Mouse (Mus musculus): ENCODE measurements around the gene Olfr619. TPM values are rescaled to one million over a fixed set of nuclear protein-coding genes. Genes with fewer than 3 reads are reported as not detected.

Olfr619 gene
- polyA plus RNA-seq (2014; fragmentation: Nextera tagmentation; extraction: Ambion mirVana) = not detected in 2 replicates

DNA sequence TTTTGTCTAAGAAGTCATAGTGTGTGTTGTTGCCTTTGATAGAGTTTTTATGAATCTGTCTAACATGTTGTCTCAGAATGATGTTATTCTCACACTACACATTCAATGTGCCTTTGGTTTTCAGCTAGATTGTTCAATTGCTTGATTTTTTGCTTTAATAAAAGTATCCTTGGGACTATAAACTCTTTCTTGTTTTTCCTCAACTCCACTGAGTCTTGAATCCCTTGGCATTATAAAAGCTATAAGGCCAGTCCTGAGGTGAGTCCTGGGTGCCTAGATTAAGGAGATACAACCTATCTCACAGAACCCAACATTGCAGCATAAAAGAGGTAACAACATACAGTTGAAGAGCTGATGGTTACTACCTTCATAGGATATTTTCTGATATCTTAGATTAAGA, at the start of gene Olfr619:
TSS of gene Olfr619 (plus strand) at position 301 of the 400 bp plus-strand sequence.
- no peak for ATAC-seq (ENCODE audit: insufficient number of reproducible peaks, insufficient read depth, low FRiP score, low read depth)
- H3K36me3 ChIP-seq (ENCODE audit: control insufficient read depth, insufficient read depth, low read length) = no peaks in the 10 kb centered on the region

DNA sequence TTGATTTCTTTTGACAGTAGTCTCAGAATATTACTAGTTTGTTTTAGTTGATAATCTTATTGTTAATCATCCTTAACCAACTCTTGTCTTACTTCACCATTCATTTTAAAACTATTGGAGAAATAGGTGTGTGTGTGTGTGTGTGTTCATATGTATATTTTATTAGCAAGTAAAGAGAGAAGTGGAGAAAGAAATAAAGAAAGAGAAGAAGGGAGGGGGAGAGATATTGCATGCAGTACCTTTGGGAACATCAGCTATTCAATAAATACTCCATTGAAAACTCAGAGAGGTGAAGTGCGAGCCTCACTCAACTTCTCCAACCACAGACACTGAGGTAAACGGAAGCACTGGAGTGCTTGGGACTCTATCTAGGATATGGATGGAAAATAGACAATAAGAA, 44.6 kb upstream of the Olfr619 start, which contains the start of gene Olfr615:
TSS of gene Olfr615 (plus strand) at position 301 of the 400 bp plus-strand sequence.
- 74% methylated on average over 2 of the region's 2 CpGs for WGBS
- H3K4me3 ChIP-seq (ENCODE audit: control insufficient read depth in 1 of 2, insufficient read depth in 1 of 2, low read depth in 1 of 2, low read length in 2 of 2) = no peak within 1 kb of the TSS
- no peak for ATAC-seq (ENCODE audit: insufficient number of reproducible peaks, insufficient read depth, low FRiP score, low read depth)
- H3K9ac ChIP-seq (ENCODE audit: low read length) = no peak within 1 kb of the TSS
- H3K36me3 ChIP-seq (ENCODE audit: control insufficient read depth, insufficient read depth, low read length) = no peaks in the 10 kb centered on the region
- no peaks in the 10 kb centered on the region for H3K4me1 ChIP-seq (ENCODE audit: control insufficient read depth in 2 of 2, insufficient read depth in 2 of 2, low read length in 2 of 2)
- no peak within 1 kb of the TSS for H3K27ac ChIP-seq (replicated peaks in 1 of 2; ENCODE audit: control insufficient read depth in 1 of 2, insufficient read depth in 1 of 2, low read depth in 2 of 2, low read length in 2 of 2)
- H3K9me3 ChIP-seq (ENCODE audit: control insufficient read depth, low read length) = no peaks in the 10 kb centered on the region
- no peak within 1 kb of the TSS for H3K4me2 ChIP-seq (ENCODE audit: low read length)
- no peaks in the 10 kb centered on the region for H3K27me3 ChIP-seq (ENCODE audit: control insufficient read depth, insufficient read depth, low read length)

More for the DNA sequence above, at the start of gene Olfr619:
- no peak within 1 kb of the TSS for H3K27ac ChIP-seq (replicated peaks in 1 of 2; ENCODE audit: control insufficient read depth in 1 of 2, insufficient read depth in 1 of 2, low read depth in 2 of 2, low read length in 2 of 2)
- H3K9ac ChIP-seq (ENCODE audit: low read length) = no peak within 1 kb of the TSS
- H3K4me1 ChIP-seq (ENCODE audit: control insufficient read depth in 2 of 2, insufficient read depth in 2 of 2, low read length in 2 of 2) = no peaks in the 10 kb centered on the region
- no peaks in the 10 kb centered on the region for H3K27me3 ChIP-seq (ENCODE audit: control insufficient read depth, insufficient read depth, low read length)
- no peak within 1 kb of the TSS for H3K4me2 ChIP-seq (ENCODE audit: low read length)
- no peaks in the 10 kb centered on the region for H3K9me3 ChIP-seq (ENCODE audit: control insufficient read depth, low read length)
- no peak within 1 kb of the TSS for H3K4me3 ChIP-seq (ENCODE audit: control insufficient read depth in 1 of 2, insufficient read depth in 1 of 2, low read depth in 1 of 2, low read length in 2 of 2)

DNA sequence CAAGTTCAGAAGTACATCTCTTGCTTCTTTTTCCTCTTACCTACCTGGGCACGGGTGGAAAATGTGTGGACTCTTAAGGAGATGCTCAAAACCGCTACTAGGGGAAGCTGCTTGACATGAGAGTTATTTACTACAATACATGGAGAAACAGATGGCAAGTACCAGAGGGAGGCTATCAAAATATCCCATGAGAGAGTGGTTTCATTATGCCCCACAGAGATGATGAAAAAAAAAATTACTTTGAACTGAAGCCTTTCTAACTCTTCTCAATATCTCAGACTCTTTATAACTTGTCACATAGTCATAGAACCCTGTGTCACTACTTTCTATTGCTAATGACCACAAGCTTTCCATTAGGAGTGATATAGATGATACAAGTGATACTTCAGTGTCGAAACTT, 31.3 kb upstream of the Olfr619 start, which contains the start of gene Olfr616:
TSS of gene Olfr616 (minus strand) at position 101 of the 400 bp plus-strand sequence.
- Histone ChIP-seq H3K36me3 (ENCODE audit: control insufficient read depth, insufficient read depth, low read length) (no peaks in the 10 kb centered on the region), H3K4me2 (ENCODE audit: low read length) (no peak within 1 kb of the TSS), H3K9me3 (ENCODE audit: control insufficient read depth, low read length) (no peaks in the 10 kb centered on the region), H3K4me1 (ENCODE audit: control insufficient read depth in 2 of 2, insufficient read depth in 2 of 2, low read length in 2 of 2) (no peaks in the 10 kb centered on the region), H3K9ac (ENCODE audit: low read length) (no peak within 1 kb of the TSS), H3K4me3 (ENCODE audit: control insufficient read depth in 1 of 2, insufficient read depth in 1 of 2, low read depth in 1 of 2, low read length in 2 of 2) (no peak within 1 kb of the TSS), H3K27me3 (ENCODE audit: control insufficient read depth, insufficient read depth, low read length) (no peaks in the 10 kb centered on the region), H3K27ac (replicated peaks in 1 of 2; ENCODE audit: control insufficient read depth in 1 of 2, insufficient read depth in 1 of 2, low read depth in 2 of 2, low read length in 2 of 2) (no peak within 1 kb of the TSS)
- ATAC-seq (ENCODE audit: insufficient number of reproducible peaks, insufficient read depth, low FRiP score, low read depth) = no peak
- WGBS = 77% methylated on average over 3 of the region's 3 CpGs

DNA sequence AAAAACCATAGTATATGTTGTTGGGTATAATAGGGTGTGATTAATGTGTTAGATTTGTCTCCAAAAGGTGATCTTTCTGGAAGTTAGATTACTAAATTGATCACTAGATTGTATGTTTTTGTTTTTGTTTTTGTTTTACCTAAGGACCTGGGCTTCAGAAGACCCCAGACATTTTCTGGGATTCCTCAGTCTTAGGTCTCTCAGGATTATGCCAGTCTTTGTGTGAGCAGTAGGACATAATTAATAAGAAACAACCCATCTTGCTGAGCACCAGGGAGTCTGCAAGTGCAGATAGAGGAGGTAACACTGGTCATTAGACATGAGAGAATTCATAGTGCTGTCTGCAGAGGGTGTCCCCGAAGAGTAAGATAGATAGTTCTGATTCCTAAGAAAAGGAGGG, 27.6 kb upstream of the Olfr619 start, which contains the start of gene Olfr617:
TSS of gene Olfr617 (plus strand) at position 301 of the 400 bp plus-strand sequence.
- Histone ChIP-seq H3K9me3 (ENCODE audit: control insufficient read depth, low read length) (no peaks in the 10 kb centered on the region), H3K27me3 (ENCODE audit: control insufficient read depth, insufficient read depth, low read length) (no peaks in the 10 kb centered on the region), H3K4me1 (ENCODE audit: control insufficient read depth in 2 of 2, insufficient read depth in 2 of 2, low read length in 2 of 2) (no peaks in the 10 kb centered on the region), H3K4me2 (ENCODE audit: low read length) (no peak within 1 kb of the TSS), H3K9ac (ENCODE audit: low read length) (no peak within 1 kb of the TSS), H3K27ac (replicated peaks in 1 of 2; ENCODE audit: control insufficient read depth in 1 of 2, insufficient read depth in 1 of 2, low read depth in 2 of 2, low read length in 2 of 2) (no peak within 1 kb of the TSS), H3K4me3 (ENCODE audit: control insufficient read depth in 1 of 2, insufficient read depth in 1 of 2, low read depth in 1 of 2, low read length in 2 of 2) (no peak within 1 kb of the TSS), H3K36me3 (ENCODE audit: control insufficient read depth, insufficient read depth, low read length) (no peaks in the 10 kb centered on the region)
- no peak for ATAC-seq (ENCODE audit: insufficient number of reproducible peaks, insufficient read depth, low FRiP score, low read depth)
- WGBS = 82% methylated on average over 1 of the region's 1 CpGs

DNA sequence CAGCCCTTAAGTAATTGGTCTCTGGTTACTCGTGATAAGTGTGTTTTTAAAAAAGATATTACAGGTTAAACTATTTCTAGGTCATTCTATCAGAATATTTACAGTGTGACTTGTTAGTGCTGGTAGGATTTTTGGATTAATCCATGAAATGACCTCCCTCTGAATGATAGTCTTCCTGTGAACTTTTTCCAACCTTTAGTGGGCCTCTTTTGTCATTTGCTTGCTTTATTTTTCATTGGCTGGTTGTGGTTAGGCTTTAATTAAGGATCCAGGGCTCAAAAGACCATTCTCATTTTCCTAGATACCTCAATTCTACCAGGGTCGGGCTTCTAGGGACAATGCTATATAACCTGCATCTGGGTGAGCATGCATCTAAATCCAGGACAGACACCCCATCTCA, 10.6 kb upstream of the Olfr619 start, which contains the start of gene Olfr618:
TSS of gene Olfr618 (plus strand) at position 301 of the 400 bp plus-strand sequence.
- ATAC-seq (ENCODE audit: insufficient number of reproducible peaks, insufficient read depth, low FRiP score, low read depth) = no peak
- WGBS = 43% methylated on average over 2 of the region's 2 CpGs
- H3K4me3 ChIP-seq (ENCODE audit: control insufficient read depth in 1 of 2, insufficient read depth in 1 of 2, low read depth in 1 of 2, low read length in 2 of 2) = no peak within 1 kb of the TSS
- no peak within 1 kb of the TSS for H3K9ac ChIP-seq (ENCODE audit: low read length)
- H3K36me3 ChIP-seq (ENCODE audit: control insufficient read depth, insufficient read depth, low read length) = no peaks in the 10 kb centered on the region
- H3K4me2 ChIP-seq (ENCODE audit: low read length) = no peak within 1 kb of the TSS
- H3K4me1 ChIP-seq (ENCODE audit: control insufficient read depth in 2 of 2, insufficient read depth in 2 of 2, low read length in 2 of 2) = no peaks in the 10 kb centered on the region
- no peak within 1 kb of the TSS for H3K27ac ChIP-seq (replicated peaks in 1 of 2; ENCODE audit: control insufficient read depth in 1 of 2, insufficient read depth in 1 of 2, low read depth in 2 of 2, low read length in 2 of 2)
- H3K9me3 ChIP-seq (ENCODE audit: control insufficient read depth, low read length) = no peaks in the 10 kb centered on the region
- no peaks in the 10 kb centered on the region for H3K27me3 ChIP-seq (ENCODE audit: control insufficient read depth, insufficient read depth, low read length)

DNA sequence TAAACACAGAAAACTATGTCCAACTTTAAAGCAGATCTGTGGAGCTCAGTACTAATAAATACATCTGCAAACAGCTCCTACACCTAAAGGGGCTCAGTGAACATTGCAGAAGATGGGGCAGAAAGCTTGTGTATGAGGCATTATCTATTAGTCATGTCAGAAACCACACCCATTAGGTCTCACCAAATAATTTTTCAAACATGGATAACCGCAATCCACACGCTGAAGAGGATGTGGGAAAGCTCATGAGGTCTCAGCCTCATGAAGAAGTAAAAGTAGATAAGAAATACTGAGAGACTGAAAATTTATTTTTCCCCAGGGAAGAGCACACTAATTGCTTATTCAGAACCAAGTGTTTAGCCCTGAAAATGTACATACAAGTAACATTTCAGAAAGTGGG, 7.0 kb downstream of the Olfr619 start:
- H3K27me3 ChIP-seq (ENCODE audit: control insufficient read depth, insufficient read depth, low read length) = no peaks in the 10 kb centered on the region
- no peak overlapping the region for H3K4me3 ChIP-seq (ENCODE audit: control insufficient read depth in 1 of 2, insufficient read depth in 1 of 2, low read depth in 1 of 2, low read length in 2 of 2)
- ATAC-seq (ENCODE audit: insufficient number of reproducible peaks, insufficient read depth, low FRiP score, low read depth) = no peak
- H3K27ac ChIP-seq (replicated peaks in 1 of 2; ENCODE audit: control insufficient read depth in 1 of 2, insufficient read depth in 1 of 2, low read depth in 2 of 2, low read length in 2 of 2) = no peak overlapping the region
- no peaks in the 10 kb centered on the region for H3K9me3 ChIP-seq (ENCODE audit: control insufficient read depth, low read length)
- no peaks in the 10 kb centered on the region for H3K4me1 ChIP-seq (ENCODE audit: control insufficient read depth in 2 of 2, insufficient read depth in 2 of 2, low read length in 2 of 2)
- no peak overlapping the region for H3K4me2 ChIP-seq (ENCODE audit: low read length)
- H3K9ac ChIP-seq (ENCODE audit: low read length) = no peak overlapping the region
- no peaks in the 10 kb centered on the region for H3K36me3 ChIP-seq (ENCODE audit: control insufficient read depth, insufficient read depth, low read length)
- 69% methylated on average over 2 of the region's 2 CpGs for WGBS

DNA sequence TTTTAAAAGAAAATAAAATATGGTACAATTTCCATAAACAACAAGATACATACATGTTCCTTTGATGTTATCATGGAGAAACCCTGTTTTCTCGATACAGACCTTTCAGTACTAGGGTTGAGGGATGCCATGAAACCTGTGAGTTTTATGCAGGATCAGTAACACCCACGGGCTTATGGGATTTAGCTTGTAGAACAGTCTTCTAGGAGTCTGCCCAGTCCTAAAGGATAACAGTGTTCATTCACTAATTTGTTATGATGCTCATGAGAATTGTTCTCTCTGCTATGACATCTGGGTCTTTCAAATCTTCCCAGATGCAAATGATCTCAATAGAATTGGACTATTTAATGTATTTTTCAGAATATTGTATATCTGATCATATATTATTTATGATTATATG, 12.1 kb downstream of the Olfr619 start, which contains the start of gene Olfr620:
TSS of gene Olfr620 (minus strand) at position 101 of the 400 bp plus-strand sequence.
- Histone ChIP-seq H3K4me1 (ENCODE audit: control insufficient read depth in 2 of 2, insufficient read depth in 2 of 2, low read length in 2 of 2) (no peaks in the 10 kb centered on the region), H3K4me2 (ENCODE audit: low read length) (no peak within 1 kb of the TSS), H3K27me3 (ENCODE audit: control insufficient read depth, insufficient read depth, low read length) (no peaks in the 10 kb centered on the region), H3K9me3 (ENCODE audit: control insufficient read depth, low read length) (no peaks in the 10 kb centered on the region), H3K36me3 (ENCODE audit: control insufficient read depth, insufficient read depth, low read length) (no peaks in the 10 kb centered on the region), H3K4me3 (ENCODE audit: control insufficient read depth in 1 of 2, insufficient read depth in 1 of 2, low read depth in 1 of 2, low read length in 2 of 2) (no peak within 1 kb of the TSS), H3K27ac (replicated peaks in 1 of 2; ENCODE audit: control insufficient read depth in 1 of 2, insufficient read depth in 1 of 2, low read depth in 2 of 2, low read length in 2 of 2) (no peak within 1 kb of the TSS), H3K9ac (ENCODE audit: low read length) (no peak within 1 kb of the TSS)
- no peak for ATAC-seq (ENCODE audit: insufficient number of reproducible peaks, insufficient read depth, low FRiP score, low read depth)
- WGBS = 69% methylated on average over 2 of the region's 2 CpGs

DNA sequence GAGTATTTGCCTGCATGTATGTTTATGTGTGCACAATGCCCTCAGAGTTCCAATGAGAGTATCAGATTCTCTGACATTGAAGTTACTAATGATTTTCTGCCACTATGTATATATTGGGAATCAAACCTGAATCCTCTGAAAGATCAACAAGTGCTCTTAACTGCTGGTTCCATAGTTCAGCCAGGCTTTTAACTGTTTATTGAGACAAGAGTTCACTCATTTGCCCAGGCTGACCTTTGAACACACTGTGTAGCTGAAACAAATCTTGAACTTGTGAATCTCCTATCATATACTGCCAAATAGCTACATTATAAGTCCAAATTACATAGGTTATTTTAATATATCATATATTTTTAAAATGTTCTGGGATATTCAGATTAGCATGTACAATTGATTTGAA, 36.4 kb downstream of the Olfr619 start:
- Histone ChIP-seq H3K36me3 (ENCODE audit: control insufficient read depth, insufficient read depth, low read length) (no peaks in the 10 kb centered on the region), H3K27me3 (ENCODE audit: control insufficient read depth, insufficient read depth, low read length) (no peaks in the 10 kb centered on the region), H3K9me3 (ENCODE audit: control insufficient read depth, low read length) (no peaks in the 10 kb centered on the region), H3K27ac (replicated peaks in 1 of 2; ENCODE audit: control insufficient read depth in 1 of 2, insufficient read depth in 1 of 2, low read depth in 2 of 2, low read length in 2 of 2) (no peak overlapping the region), H3K4me2 (ENCODE audit: low read length) (no peak overlapping the region), H3K4me3 (ENCODE audit: control insufficient read depth in 1 of 2, insufficient read depth in 1 of 2, low read depth in 1 of 2, low read length in 2 of 2) (no peak overlapping the region), H3K4me1 (ENCODE audit: control insufficient read depth in 2 of 2, insufficient read depth in 2 of 2, low read length in 2 of 2) (no peaks in the 10 kb centered on the region), H3K9ac (ENCODE audit: low read length) (no peak overlapping the region)
- no peak for ATAC-seq (ENCODE audit: insufficient number of reproducible peaks, insufficient read depth, low FRiP score, low read depth)
